Mouse (Mus musculus) megakaryocyte, embryonic 14.5 days (primary cell): ENCODE measurements around the gene Lypd6b. TPM values are rescaled to one million over a fixed set of nuclear protein-coding genes. Genes with fewer than 3 reads are reported as not detected.

ENCODE experiments used
- H3K27me3 ChIP-seq: replicated peaks from 2 replicates; pipeline ENCODE3; 2012; ENCODE audit warnings: inconsistent platforms
- H3K36me3 ChIP-seq: replicated peaks from 2 replicates; pipeline ENCODE3; 2012; ENCODE audit warnings: low read length, inconsistent platforms, mixed read lengths
- H3K4me1 ChIP-seq: 2 replicates; pipeline ENCODE4 v1.6.1; 2012; ENCODE audit warnings: inconsistent platforms
- H3K4me3 ChIP-seq: replicated peaks from 2 replicates; pipeline ENCODE3; 2012; ENCODE audit warnings: moderate library complexity, mild to moderate bottlenecking, inconsistent platforms
- H3K9me3 ChIP-seq: 2 replicates; pipeline ENCODE4 v1.6.1; 2012; ENCODE audit warnings: inconsistent platforms
- FLI1 ChIP-seq: IDR thresholded peaks from 2 replicates; pipeline ENCODE4 v1.6.1; 2012; ENCODE audit warnings: low read length, inconsistent platforms, mixed read lengths
- GATA1 ChIP-seq: IDR thresholded peaks from 3 replicates; pipeline ENCODE4 v1.6.1; 2012; ENCODE audit warnings: mixed read lengths, low read length, inconsistent platforms, borderline replicate concordance
- polyA plus RNA-seq: library from polyadenylated mRNA; stranded (reverse); fragments of >175 nt; gene quantifications from 2 replicates; pipeline ENCODE4 v1.2.3, GENCODE M21; 2012; ENCODE audit warnings: low replicate concordance; ENCODE audit not compliant: insufficient read depth

Gene Lypd6b
- polyA plus RNA-seq, 1 experiment = not detected

DNA sequence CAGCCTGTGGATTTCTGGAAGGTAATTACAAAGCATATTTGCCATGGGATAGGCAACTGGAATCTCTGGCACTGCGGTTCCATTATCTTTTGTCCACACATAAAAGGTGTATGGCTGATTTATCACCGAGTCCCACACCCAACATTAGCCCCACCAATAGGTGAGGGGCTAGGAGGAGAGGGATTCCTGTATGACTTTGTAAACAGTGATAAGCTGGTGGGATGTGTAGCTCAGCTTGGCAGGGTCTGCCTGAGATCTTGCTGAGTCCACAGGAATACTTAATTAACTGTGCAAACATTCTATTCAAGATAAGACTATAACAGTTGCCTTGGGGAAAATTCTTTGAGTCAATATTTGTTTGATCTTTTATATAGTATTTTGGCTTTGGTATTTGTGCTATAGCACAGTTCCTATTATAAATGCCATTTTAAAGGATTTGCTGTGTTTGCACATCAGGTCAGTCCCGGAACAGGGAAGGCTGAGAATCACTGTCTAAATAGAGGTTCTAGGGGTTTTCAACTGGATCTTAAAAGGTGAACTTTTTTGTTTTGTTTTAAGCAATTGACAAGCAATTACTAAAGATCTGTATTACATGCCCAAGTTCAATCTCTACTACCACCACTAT, 28.3 kb downstream of the Lypd6b start:
- Histone ChIP-seq H3K4me3 (no peak overlapping the region), H3K4me1 (peaks cover 35% of the 10 kb centered on the region), H3K27me3 (peaks cover 10% of the 10 kb centered on the region), H3K9me3 (no peaks in the 10 kb centered on the region), H3K36me3 (no peaks in the 10 kb centered on the region)
- no peak for TF ChIP-seq FLI1
- no peak for TF ChIP-seq GATA1

DNA sequence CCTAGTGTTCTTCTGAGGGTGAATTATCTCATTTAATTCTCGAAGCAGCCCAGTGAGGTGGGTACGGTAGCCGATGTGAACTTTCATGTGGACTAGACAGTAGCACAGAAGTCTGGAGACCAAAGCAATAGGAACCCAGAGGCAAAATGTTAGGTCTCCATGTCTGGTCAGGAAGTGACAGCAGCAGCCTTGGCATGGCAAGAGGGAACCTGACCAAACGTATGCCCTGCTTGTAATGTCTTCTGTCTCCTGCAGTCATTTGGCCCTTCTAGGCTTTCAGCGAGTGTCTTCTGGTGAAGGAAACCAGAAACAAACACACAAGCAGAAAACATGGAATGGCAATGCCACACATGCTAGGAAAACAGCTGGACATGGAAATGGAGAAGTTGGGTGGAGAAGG, 29.1 kb downstream of the Lypd6b start:
- no peak for TF ChIP-seq GATA1
- TF ChIP-seq FLI1 = no peak

DNA sequence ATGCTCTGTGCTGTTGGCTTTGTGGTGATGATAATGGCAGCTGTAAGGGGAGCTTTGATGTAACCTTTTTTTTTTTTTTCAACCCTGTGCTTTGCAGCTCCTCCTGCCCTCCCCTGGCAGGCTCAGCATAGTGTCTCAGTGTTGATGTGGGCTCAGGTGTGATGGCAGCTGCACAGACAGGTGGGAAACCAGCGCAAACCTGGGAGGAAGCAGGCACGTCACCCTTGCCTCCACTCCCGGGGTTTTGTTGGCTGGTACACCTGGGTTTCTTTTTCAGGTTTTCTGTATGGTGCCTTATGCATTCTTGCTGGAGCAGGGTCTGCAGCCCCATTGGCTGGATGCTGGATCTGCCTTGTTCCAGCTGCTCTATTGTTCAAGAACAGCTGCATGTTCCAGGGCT, 29.7 kb downstream of the Lypd6b start:
- Histone ChIP-seq H3K36me3 (no peaks in the 10 kb centered on the region), H3K9me3 (no peaks in the 10 kb centered on the region), H3K4me3 (no peak overlapping the region), H3K27me3 (peaks cover 10% of the 10 kb centered on the region), H3K4me1 (peaks cover 25% of the 10 kb centered on the region)
- TF ChIP-seq FLI1 = no peak
- no peak for TF ChIP-seq GATA1

More for the DNA sequence above, 29.1 kb downstream of the Lypd6b start:
- Histone ChIP-seq H3K27me3 (peaks cover 10% of the 10 kb centered on the region), H3K9me3 (no peaks in the 10 kb centered on the region), H3K36me3 (no peaks in the 10 kb centered on the region), H3K4me1 (peaks cover 31% of the 10 kb centered on the region), H3K4me3 (no peak overlapping the region)

DNA sequence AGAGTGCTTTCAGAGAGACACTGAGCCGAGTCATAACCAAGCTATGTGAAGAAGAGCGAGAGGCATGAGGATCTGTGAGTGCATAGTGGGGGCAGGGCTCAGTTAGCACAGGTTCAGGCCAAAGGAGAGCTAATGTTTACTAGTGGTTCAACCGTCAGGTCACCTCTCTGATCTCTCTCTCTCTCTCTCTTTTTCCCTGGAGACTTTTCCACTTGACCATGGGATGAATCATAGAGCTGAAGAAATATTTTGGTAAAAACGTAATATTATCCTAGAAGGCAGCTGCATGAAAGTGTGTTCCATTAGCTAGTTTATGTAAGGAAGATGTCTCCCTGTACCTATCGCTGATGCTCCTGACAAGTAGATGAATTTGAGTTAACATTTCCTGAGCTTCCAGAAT, 30.6 kb downstream of the Lypd6b start:
- Histone ChIP-seq H3K36me3 (no peaks in the 10 kb centered on the region), H3K27me3 (peaks cover 11% of the 10 kb centered on the region), H3K4me1 (peaks cover 20% of the 10 kb centered on the region), H3K4me3 (no peak overlapping the region), H3K9me3 (no peaks in the 10 kb centered on the region)
- TF ChIP-seq GATA1 = no peak

DNA sequence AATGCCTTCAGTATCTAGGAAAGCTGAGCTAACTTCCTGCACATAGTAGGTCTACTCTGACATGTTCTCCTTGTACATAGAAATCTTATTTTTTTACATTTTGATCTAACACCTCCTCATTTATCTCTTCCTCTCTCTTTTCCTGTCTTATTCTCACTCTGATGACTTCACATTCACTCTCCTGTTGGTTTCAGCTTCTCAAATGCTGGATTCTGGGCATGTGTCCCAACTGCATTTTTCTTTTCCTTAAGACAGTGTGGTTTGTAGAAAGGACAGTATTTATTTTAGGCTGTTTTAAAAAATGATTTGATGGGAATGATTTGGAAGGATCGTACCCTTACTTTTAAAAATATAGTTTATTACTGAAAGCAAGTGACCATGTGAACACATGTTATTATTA, 34.8 kb downstream of the Lypd6b start:
- Histone ChIP-seq H3K36me3 (no peaks in the 10 kb centered on the region), H3K4me1 (peaks cover 8% of the 10 kb centered on the region), H3K4me3 (no peak overlapping the region), H3K9me3 (no peaks in the 10 kb centered on the region), H3K27me3 (peaks cover 11% of the 10 kb centered on the region)
- TF ChIP-seq GATA1 (no peak), FLI1 (no peak)

DNA sequence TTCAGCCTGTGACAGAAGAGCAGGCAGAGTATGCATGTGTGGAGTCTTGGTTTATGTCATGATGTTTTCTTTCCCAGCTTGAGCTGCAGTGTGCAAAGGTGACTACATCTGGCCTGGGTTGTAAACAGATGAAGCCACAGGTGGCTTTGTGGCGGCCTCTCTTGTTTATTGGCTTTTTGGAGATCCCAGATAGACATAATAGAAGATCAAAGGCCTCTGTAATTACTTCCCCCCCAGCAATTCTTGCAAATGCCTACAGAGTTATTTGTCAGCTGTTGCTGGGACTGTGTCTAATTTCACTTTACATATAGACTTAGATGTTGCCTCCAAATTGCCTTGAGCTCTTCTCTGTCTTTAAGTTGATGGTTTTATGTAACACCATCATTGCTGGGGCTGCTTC, 38.1 kb downstream of the Lypd6b start:
- Histone ChIP-seq H3K4me3 (no peak overlapping the region), H3K36me3 (no peaks in the 10 kb centered on the region), H3K27me3 (peaks cover 7% of the 10 kb centered on the region), H3K9me3 (no peaks in the 10 kb centered on the region), H3K4me1 (peaks cover 8% of the 10 kb centered on the region)
- TF ChIP-seq FLI1 (no peak), GATA1 (no peak)

DNA sequence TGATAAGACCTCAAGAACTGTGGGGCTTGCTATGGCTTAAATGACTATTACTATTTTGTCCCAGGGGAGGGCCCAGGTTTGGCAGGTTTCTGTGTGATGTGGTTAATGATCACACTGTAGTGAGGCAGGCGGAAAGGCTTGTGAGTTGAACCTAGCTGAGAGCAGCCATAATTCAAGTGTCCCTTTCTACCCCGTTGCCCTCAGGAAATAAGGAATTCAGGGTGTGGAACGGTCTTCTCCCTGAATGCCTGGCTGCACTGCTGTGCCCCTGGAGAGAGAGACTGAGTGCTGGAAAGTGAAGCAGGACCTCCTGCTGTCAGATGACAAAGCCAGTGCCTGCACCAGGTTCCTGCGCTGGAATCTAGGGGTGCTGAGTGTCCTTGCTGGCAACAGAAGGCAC, 40.3 kb downstream of the Lypd6b start:
- TF ChIP-seq FLI1 = no peak
- no peak for TF ChIP-seq GATA1
- Histone ChIP-seq H3K9me3 (no peaks in the 10 kb centered on the region), H3K36me3 (no peaks in the 10 kb centered on the region), H3K4me1 (peaks cover 8% of the 10 kb centered on the region), H3K4me3 (no peak overlapping the region), H3K27me3 (peaks cover 7% of the 10 kb centered on the region)

DNA sequence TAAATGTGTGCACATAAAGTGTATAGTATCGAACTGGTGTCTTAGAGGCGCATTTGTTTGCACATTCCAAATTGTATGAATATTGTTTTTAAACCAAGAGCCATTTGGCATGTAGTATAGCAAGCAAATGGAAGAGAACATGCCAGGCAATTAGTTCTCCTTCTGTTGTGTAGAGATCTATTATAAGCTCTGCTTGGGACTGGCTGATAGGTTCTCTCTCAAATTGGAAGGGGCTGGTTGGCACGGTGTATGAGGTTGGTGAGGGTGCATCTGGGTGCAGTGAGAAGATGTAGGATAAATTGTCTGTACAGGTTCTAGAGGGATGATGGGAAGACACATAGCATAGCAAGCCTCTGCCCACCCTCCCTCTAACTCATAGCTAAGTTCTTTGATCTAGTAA, 42.9 kb downstream of the Lypd6b start:
- H3K36me3 ChIP-seq = no peaks in the 10 kb centered on the region
- H3K4me1 ChIP-seq = no peaks in the 10 kb centered on the region
- no peaks in the 10 kb centered on the region for H3K9me3 ChIP-seq
- peaks cover 2% of the 10 kb centered on the region for H3K27me3 ChIP-seq
- TF ChIP-seq FLI1 = no peak
- no peak for TF ChIP-seq GATA1
- no peak overlapping the region for H3K4me3 ChIP-seq

DNA sequence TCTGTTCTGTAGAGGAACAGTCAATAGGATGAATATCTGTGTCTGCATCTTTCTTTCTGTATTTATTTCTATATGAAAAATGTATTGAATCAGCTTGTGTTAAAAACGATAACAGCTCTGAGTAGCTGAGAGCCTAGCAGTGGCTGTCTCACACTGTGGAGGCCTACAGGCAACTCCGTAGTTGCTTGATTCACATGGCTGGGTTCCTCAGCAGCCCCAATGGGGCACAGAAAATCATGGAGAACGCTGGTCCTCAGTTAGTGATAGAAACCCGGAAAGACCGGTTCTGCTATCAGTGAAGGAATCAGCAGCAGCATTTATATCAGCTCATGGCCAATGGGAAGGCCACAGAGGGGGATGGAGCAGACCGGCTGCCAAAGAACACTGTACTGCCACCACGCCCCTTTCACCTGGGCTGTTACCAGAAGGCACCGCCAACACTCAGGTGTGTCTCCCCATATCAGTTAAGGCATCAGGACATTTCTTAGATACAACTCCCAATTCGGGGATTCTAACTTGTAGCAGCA, 44.9 kb downstream of the Lypd6b start:
- no peak overlapping the region for H3K4me3 ChIP-seq
- H3K9me3 ChIP-seq = no peaks in the 10 kb centered on the region
- TF ChIP-seq GATA1 (no peak), FLI1 (no peak)
- H3K4me1 ChIP-seq = no peaks in the 10 kb centered on the region
- H3K36me3 ChIP-seq = no peaks in the 10 kb centered on the region
- peaks cover 2% of the 10 kb centered on the region for H3K27me3 ChIP-seq

DNA sequence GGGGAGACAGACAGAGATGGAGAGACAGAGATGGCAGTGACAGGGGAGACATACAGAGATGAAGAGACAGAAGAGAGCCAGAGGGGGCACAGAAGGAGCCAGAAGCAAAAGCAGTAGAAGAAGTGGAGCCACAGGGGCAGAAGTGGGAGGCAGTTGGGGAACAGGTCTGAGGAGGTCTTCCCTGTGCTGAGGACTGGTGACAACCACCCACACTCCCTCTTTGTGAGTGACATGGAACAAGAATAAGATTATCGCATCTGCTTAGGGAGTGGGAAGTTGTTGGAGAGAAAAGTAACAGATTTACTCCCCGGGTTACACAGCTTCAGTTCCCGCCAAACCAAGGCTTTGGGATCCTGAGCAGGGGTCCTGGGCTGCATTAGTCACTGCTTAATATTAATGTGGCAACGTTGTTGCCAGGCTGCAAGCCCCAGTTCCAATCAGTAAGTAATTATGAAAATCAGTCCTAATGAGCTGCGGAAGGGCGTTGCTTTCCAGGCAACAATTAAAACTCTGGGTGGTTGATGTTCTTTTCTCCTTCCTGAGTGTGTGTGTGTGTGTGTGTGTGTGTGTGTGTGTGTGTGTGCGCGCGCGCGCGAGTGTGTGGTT, 50.1 kb downstream of the Lypd6b start:
- no peak overlapping the region for H3K4me3 ChIP-seq
- H3K9me3 ChIP-seq = no peaks in the 10 kb centered on the region
- TF ChIP-seq GATA1 (no peak), FLI1 (no peak)
- H3K27me3 ChIP-seq = no peaks in the 10 kb centered on the region
- peaks cover 10% of the 10 kb centered on the region for H3K4me1 ChIP-seq
- H3K36me3 ChIP-seq = no peaks in the 10 kb centered on the region

DNA sequence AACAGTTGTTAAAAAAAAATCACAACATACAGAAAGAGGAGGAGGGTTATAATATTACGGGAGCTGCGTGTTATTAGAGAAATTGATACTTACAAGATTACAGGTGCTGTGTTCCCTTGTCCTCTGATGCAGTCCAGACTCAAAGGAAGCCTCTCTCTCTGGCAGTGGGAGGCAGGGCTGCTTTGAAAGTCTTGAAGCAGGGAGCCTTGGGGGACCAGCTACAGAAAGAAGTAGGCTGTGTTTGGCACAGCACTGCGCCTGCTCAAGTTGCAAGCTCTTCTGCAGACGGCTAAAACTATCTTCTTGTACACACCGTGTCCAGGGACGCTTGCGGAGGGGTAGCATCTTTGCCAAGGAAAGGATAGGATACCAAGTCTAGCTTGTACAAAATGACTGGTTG, 51.1 kb downstream of the Lypd6b start:
- peaks cover 10% of the 10 kb centered on the region for H3K4me1 ChIP-seq
- no peak for TF ChIP-seq GATA1
- no peak for TF ChIP-seq FLI1
- H3K36me3 ChIP-seq = no peaks in the 10 kb centered on the region
- no peaks in the 10 kb centered on the region for H3K27me3 ChIP-seq
- H3K9me3 ChIP-seq = no peaks in the 10 kb centered on the region
- no peak overlapping the region for H3K4me3 ChIP-seq
